Mouse (Mus musculus): ENCODE measurements around the gene Gpr153.

GRCm38 (mm10) chr4:152272449-152273049 is 1.5 kb upstream of the Gpr153 start:
- TF ChIP-seq POLR2A (IDR thresholded peaks at IDR 0.05; ENCODE audit: insufficient read depth, low read length) (no peak), EP300 (IDR thresholded peaks at IDR 0.05; ENCODE audit: insufficient read depth, low read depth, low read length) (no peak), CTCF (IDR thresholded peaks at IDR 0.05; ENCODE audit: low read depth, low read length) (no peak)

Data from ES-Bruce4 (cell line).